Mouse (Mus musculus) neural tube, embryonic 15.5 days (tissue): Measurements from ENCODE around the gene Fam221a. TPM values are rescaled to one million over a fixed set of nuclear protein-coding genes. Genes with fewer than 3 reads are reported as not detected.
"Not testable (repeated sequence)": the region's sequence is repeated elsewhere in the genome, so short reads cannot be mapped to it uniquely, and the experiment has no call there.

Source experiments
- ATAC-seq: fragments of 200-750 bp; cut with Nextera tagmentation; 2 replicates; pipeline ENCODE4 v1.8.0; 2017; ENCODE audit warnings: mild to moderate bottlenecking, moderate TSS enrichment, moderate library complexity; ENCODE audit not compliant: low FRiP score
- H3K27ac ChIP-seq: fragments of 300-500 bp; sonication (generic); replicated peaks from 2 replicates; pipeline ENCODE4 v1.5.1; 2015; ENCODE audit warnings: mild to moderate bottlenecking, inconsistent platforms
- H3K27me3 ChIP-seq: fragments of 300-500 bp; sonication (generic); replicated peaks from 2 replicates; pipeline ENCODE4 v1.6.1; 2015; ENCODE audit warnings: inconsistent platforms
- H3K36me3 ChIP-seq: fragments of 300-500 bp; sonication (generic); 2 replicates; pipeline ENCODE4 v1.6.1; 2015; ENCODE audit warnings: inconsistent platforms
- H3K4me1 ChIP-seq: fragments of 300-500 bp; sonication (generic); 2 replicates; pipeline ENCODE4 v1.6.1; 2015; ENCODE audit warnings: inconsistent platforms
- H3K4me2 ChIP-seq: fragments of 300-500 bp; sonication (generic); 2 replicates; pipeline ENCODE4 v1.6.1; 2015; ENCODE audit warnings: inconsistent platforms, mild to moderate bottlenecking, moderate library complexity
- H3K4me3 ChIP-seq: fragments of 300-500 bp; sonication (generic); replicated peaks from 2 replicates; pipeline ENCODE4 v1.5.1; 2015; ENCODE audit warnings: mild to moderate bottlenecking, inconsistent platforms
- H3K9ac ChIP-seq: fragments of 300-500 bp; sonication (generic); replicated peaks from 2 replicates; pipeline ENCODE4 v1.6.1; 2015; ENCODE audit warnings: mild to moderate bottlenecking, inconsistent platforms
- H3K9me3 ChIP-seq: fragments of 300-500 bp; sonication (generic); replicated peaks from 2 replicates; pipeline ENCODE4 v1.6.1; 2016; ENCODE audit warnings: inconsistent platforms
- WGBS: fragments of 180-500 bp; shearing (Covaris S2); methylation state at CpG from one replicate; pipeline ENCODE4 v1.1.7; 2015; ENCODE audit warnings: mixed read lengths; 5-methylcytosine and 5-hydroxymethylcytosine counted together
- polyA plus RNA-seq: library from polyadenylated mRNA; unstranded; fragments of >200 nt; fragmentation: Nextera tagmentation; extraction: Ambion mirVana; gene quantifications from 2 replicates; pipeline ENCODE4 v1.2.1, GENCODE M21; 2015

Gene Fam221a
- polyA plus RNA-seq, 1 experiment from 2014 or later: 5.4 TPM

GRCm38 (mm10) chr6:49395316-49395715 is 27.8 kb downstream of the Fam221a start, which contains the start of gene Stk31:
Stk31 (plus strand) TSS chr6:49395604.
- Histone ChIP-seq H3K27ac (no peak within 1 kb of the TSS), H3K27me3 (no peaks in the 10 kb centered on the region), H3K36me3 (no peaks in the 10 kb centered on the region), H3K4me1 (no peaks in the 10 kb centered on the region), H3K4me2 (no peak within 1 kb of the TSS), H3K9me3 (no peaks in the 10 kb centered on the region), H3K9ac (no peak within 1 kb of the TSS), H3K4me3 (no peak within 1 kb of the TSS)
- 89% methylated on average over 34 of the region's 34 CpGs for WGBS
- no peak for ATAC-seq

GRCm38 (mm10) chr6:49397466-49397865 is 29.9 kb downstream of the Fam221a start:
- Histone ChIP-seq H3K9ac (no peak overlapping the region), H3K9me3 (no peaks in the 10 kb centered on the region), H3K4me3 (no peak overlapping the region), H3K4me2 (no peak overlapping the region), H3K27ac (no peak overlapping the region), H3K36me3 (no peaks in the 10 kb centered on the region), H3K27me3 (no peaks in the 10 kb centered on the region), H3K4me1 (no peaks in the 10 kb centered on the region)
- ATAC-seq: no peak

GRCm38 (mm10) chr6:49398365-49398764 is 30.8 kb downstream of the Fam221a start:
- no peak for ATAC-seq
- H3K27ac ChIP-seq: no peak overlapping the region

GRCm38 (mm10) chr6:49410830-49411229 is 43.3 kb downstream of the Fam221a start:
- Histone ChIP-seq H3K36me3 (no peaks in the 10 kb centered on the region), H3K4me2 (no peak overlapping the region), H3K9me3 (no peaks in the 10 kb centered on the region), H3K4me1 (no peaks in the 10 kb centered on the region), H3K9ac (no peak overlapping the region), H3K27ac (no peak overlapping the region), H3K4me3 (no peak overlapping the region), H3K27me3 (no peaks in the 10 kb centered on the region)
- WGBS: 89% methylated on average over 3 of the region's 3 CpGs
- ATAC-seq: no peak

More at GRCm38 (mm10) chr6:49398365-49398764, 30.8 kb downstream of the Fam221a start:
- no peak overlapping the region for H3K9ac ChIP-seq
- H3K9me3 ChIP-seq: no peaks in the 10 kb centered on the region
- H3K4me2 ChIP-seq: no peak overlapping the region
- H3K4me3 ChIP-seq: no peak overlapping the region
- H3K4me1 ChIP-seq: no peaks in the 10 kb centered on the region
- no peaks in the 10 kb centered on the region for H3K27me3 ChIP-seq
- no peaks in the 10 kb centered on the region for H3K36me3 ChIP-seq

- H3K27ac ChIP-seq, ATAC-seq, H3K4me3 ChIP-seq, H3K4me1 ChIP-seq, H3K4me2 ChIP-seq, H3K9me3 ChIP-seq, H3K27me3 ChIP-seq, H3K9ac ChIP-seq, H3K36me3 ChIP-seq: not testable (repeated sequence)
- 74% methylated on average over 2 of the region's 2 CpGs for WGBS
Measured at GRCm38 (mm10) chr6:49412967-49413366, 45.4 kb downstream of the Fam221a start.

- H3K4me2 ChIP-seq: no peak overlapping the region
- WGBS: 87% methylated on average over 1 of the region's 1 CpGs
Measured at GRCm38 (mm10) chr6:49415971-49416370, 48.4 kb downstream of the Fam221a start.

GRCm38 (mm10) chr6:49437306-49437705 is 69.8 kb downstream of the Fam221a start:
- ATAC-seq: no peak
- Histone ChIP-seq H3K27me3 (no peaks in the 10 kb centered on the region), H3K9ac (no peak overlapping the region), H3K4me2 (no peak overlapping the region), H3K36me3 (no peaks in the 10 kb centered on the region), H3K4me1 (no peaks in the 10 kb centered on the region), H3K9me3 (no peaks in the 10 kb centered on the region), H3K4me3 (no peak overlapping the region), H3K27ac (no peak overlapping the region)
- WGBS: 66% methylated on average over 1 of the region's 1 CpGs

More at GRCm38 (mm10) chr6:49415971-49416370, 48.4 kb downstream of the Fam221a start:
- Histone ChIP-seq H3K27me3 (no peaks in the 10 kb centered on the region), H3K9ac (no peak overlapping the region), H3K36me3 (no peaks in the 10 kb centered on the region), H3K9me3 (no peaks in the 10 kb centered on the region), H3K4me3 (no peak overlapping the region), H3K27ac (no peak overlapping the region), H3K4me1 (no peaks in the 10 kb centered on the region)
- no peak for ATAC-seq

Other genes starting within 250 kb of the Fam221a start
- 18.8 and 29.9 TPM in 2 replicates for gene Igf2bp3, start 152.8 kb upstream of the Fam221a start, polyA plus RNA-seq
- 102 and 109 TPM in 2 replicates for gene Tra2a, start 103.7 kb upstream of the Fam221a start, polyA plus RNA-seq
- 8.0 and 8.9 TPM in 2 replicates for gene Ccdc126, start 48.5 kb upstream of the Fam221a start, polyA plus RNA-seq
- gene Stk31, start 27.9 kb downstream of the Fam221a start, polyA plus RNA-seq: 0.05 and 0.18 TPM in 2 replicates